Mouse (Mus musculus): ENCODE results near the gene Hand2. TPM values are rescaled to one million over a fixed set of nuclear protein-coding genes. Genes with fewer than 3 reads are reported as not detected.

Gene Hand2
- not detected in 2 replicates for polyA plus RNA-seq (2011; ENCODE audit: insufficient read depth, insufficient read length, low replicate concordance, missing spikeins)

DNA sequence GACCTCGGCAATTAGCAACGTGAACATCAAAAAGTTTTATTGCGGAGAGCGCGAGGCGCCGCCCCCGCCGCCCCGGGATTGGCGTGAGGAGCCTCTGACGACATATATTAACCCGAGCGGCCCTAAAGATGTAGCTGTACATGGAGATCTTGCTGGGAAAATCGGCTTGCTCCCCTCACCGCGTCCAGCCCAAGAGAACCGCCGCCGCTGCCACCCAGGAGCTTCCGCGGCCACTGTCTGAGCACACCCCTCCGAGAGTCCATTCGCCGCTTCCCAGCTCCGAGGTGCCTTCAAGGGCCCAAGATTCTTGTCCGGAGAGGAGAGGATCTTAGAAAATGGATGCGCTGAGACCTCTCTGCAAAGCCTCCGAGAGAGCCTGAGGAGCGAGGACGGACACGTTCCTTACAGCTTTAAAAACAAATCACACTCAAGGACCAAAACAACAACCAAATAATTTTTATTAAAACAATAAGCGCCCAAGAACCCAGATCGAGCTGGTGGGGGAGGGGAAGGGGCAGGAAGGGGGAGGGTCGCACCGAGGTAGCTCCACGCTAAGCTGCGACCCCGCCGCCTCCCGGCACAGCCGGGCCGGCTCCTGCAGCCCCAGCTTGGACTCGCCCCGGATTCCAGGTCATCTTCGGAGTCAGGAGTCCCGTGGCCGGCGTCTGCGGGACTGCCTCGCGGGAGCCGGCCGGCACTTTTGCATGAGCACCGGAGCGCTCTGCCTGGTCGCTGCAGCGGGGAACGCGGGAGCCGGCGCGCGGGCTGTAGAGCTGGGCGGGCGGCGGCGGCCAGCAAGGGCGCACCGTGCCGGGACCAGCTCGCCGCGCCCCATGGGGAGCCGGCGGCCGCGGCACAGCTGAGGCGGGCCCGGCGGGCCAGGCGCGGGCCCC is at the start of gene Hand2:
Gene Hand2, plus strand, starts transcription at position 133 of the 893 bp plus-strand sequence.
- Histone ChIP-seq H3K27ac (ENCODE audit: control insufficient read depth, insufficient read depth, low read depth, low read length, poor library complexity) (no peak within 1 kb of the TSS), H3K4me1 (ENCODE audit: control insufficient read depth, insufficient read depth, low read length) (no peaks in the 10 kb centered on the region), H3K4me3 (replicated peaks; ENCODE audit: control insufficient read depth, low read depth, low read length) (no peak within 1 kb of the TSS)
- TF ChIP-seq POLR2A (IDR thresholded peaks at IDR 0.05; ENCODE audit: borderline replicate concordance, control insufficient read depth, low read depth, low read length) (no peak), CTCF (IDR thresholded peaks at IDR 0.05; ENCODE audit: control insufficient read depth, insufficient read depth, low read length) (no peak)
- 2% methylated on average over 82 of the region's 83 CpGs for WGBS

DNA sequence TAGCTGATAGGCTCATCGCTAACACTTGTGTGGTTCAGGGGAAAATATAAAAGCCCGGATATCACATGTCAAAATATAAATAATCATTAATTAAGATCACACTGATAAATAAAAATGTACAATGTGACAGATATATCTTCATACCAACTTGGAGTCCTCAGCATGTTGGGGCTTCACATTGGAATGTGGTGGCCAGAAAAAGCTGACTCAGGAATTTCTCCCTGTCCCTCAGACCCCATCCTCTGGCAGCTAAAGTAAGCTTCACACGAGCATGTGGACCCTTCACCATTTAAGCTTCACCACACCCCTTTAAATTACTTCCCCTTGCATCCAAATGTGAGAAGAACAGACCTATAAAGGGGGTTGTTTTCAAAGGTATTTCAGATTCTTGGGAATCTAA is 47.7 kb upstream of the Hand2 start:
- TF ChIP-seq CTCF (IDR thresholded peaks at IDR 0.05; ENCODE audit: control insufficient read depth, insufficient read depth, low read length) (no peak), POLR2A (IDR thresholded peaks at IDR 0.05; ENCODE audit: borderline replicate concordance, control insufficient read depth, low read depth, low read length) (no peak)
- no peaks in the 10 kb centered on the region for H3K4me1 ChIP-seq (ENCODE audit: control insufficient read depth, insufficient read depth, low read length)
- H3K4me3 ChIP-seq (replicated peaks; ENCODE audit: control insufficient read depth, low read depth, low read length) = no peak overlapping the region
- H3K27ac ChIP-seq (ENCODE audit: control insufficient read depth, insufficient read depth, low read depth, low read length, poor library complexity) = no peak overlapping the region
- 61% methylated on average over 3 of the region's 3 CpGs for WGBS

DNA sequence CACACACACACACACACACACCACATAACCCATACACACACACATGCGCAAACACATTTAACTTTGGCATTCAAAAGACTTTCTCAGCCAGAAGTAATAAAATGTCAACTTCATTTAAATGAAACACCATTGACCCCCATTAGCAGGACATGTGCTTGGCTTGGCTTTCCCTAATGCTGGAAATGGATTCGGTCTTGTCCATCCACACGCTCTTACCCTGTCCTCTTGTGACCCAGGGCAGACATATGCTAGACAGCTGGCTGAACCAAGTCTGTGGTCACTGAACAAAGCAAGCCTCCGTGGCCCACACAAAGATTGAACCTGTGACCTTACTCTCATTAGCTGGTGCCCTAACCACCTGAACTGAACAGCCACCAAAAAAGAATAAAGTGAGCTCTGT is 27.3 kb upstream of the Hand2 start:
- WGBS = 76% methylated on average over 4 of the region's 4 CpGs
- H3K4me3 ChIP-seq (replicated peaks; ENCODE audit: control insufficient read depth, low read depth, low read length) = no peak overlapping the region
- no peak for TF ChIP-seq CTCF (IDR thresholded peaks at IDR 0.05; ENCODE audit: control insufficient read depth, insufficient read depth, low read length)
- no peak for TF ChIP-seq POLR2A (IDR thresholded peaks at IDR 0.05; ENCODE audit: borderline replicate concordance, control insufficient read depth, low read depth, low read length)
- no peak overlapping the region for H3K27ac ChIP-seq (ENCODE audit: control insufficient read depth, insufficient read depth, low read depth, low read length, poor library complexity)
- no peaks in the 10 kb centered on the region for H3K4me1 ChIP-seq (ENCODE audit: control insufficient read depth, insufficient read depth, low read length)

DNA sequence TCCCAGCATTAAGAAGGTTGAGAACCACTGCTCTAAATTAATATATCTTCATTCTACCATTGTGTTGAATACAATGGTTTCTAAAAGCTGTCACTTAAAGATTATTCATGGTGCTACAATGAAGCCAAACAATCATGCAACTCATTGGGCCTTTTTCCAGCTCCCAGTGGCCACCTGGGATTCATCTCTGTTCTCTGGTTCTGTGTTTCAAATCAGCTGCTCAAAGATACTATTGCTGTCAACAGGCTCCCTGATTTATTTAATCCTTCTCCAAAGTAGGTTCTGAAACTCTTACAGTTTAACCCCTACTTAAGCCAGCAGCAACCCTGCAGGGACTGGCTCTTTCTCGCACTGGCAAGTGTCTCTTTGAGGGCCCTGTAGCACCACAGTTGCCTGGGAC is 17.3 kb upstream of the Hand2 start:
- no peak for TF ChIP-seq CTCF (IDR thresholded peaks at IDR 0.05; ENCODE audit: control insufficient read depth, insufficient read depth, low read length)
- TF ChIP-seq POLR2A (IDR thresholded peaks at IDR 0.05; ENCODE audit: borderline replicate concordance, control insufficient read depth, low read depth, low read length) = no peak
- no peak overlapping the region for H3K4me3 ChIP-seq (replicated peaks; ENCODE audit: control insufficient read depth, low read depth, low read length)
- no peaks in the 10 kb centered on the region for H3K4me1 ChIP-seq (ENCODE audit: control insufficient read depth, insufficient read depth, low read length)
- H3K27ac ChIP-seq (ENCODE audit: control insufficient read depth, insufficient read depth, low read depth, low read length, poor library complexity) = no peak overlapping the region
- WGBS = 81% methylated on average over 1 of the region's 1 CpGs

DNA sequence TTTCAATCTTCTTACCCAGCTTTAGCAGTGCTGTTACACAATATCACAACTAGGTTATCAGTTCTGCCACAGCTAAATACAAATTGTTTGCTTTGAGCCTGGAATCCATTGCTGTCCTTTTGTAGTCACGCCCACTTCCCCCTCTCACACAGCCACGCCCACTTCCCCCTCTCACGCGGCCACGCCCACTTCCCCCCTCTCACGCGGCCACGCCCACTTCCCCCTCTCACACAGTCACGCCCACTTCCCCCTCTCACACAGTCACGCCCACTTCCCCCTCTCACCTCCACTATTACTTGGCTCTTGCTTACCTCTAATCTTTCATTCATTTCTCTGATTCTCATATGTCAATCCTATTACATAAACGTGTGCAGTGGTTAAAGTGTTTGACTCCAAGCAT is 15.8 kb upstream of the Hand2 start:
- no peak for TF ChIP-seq POLR2A (IDR thresholded peaks at IDR 0.05; ENCODE audit: borderline replicate concordance, control insufficient read depth, low read depth, low read length)
- Histone ChIP-seq H3K4me1 (ENCODE audit: control insufficient read depth, insufficient read depth, low read length) (no peaks in the 10 kb centered on the region), H3K27ac (ENCODE audit: control insufficient read depth, insufficient read depth, low read depth, low read length, poor library complexity) (no peak overlapping the region), H3K4me3 (replicated peaks; ENCODE audit: control insufficient read depth, low read depth, low read length) (no peak overlapping the region)
- 16% methylated on average over 11 of the region's 11 CpGs for WGBS

DNA sequence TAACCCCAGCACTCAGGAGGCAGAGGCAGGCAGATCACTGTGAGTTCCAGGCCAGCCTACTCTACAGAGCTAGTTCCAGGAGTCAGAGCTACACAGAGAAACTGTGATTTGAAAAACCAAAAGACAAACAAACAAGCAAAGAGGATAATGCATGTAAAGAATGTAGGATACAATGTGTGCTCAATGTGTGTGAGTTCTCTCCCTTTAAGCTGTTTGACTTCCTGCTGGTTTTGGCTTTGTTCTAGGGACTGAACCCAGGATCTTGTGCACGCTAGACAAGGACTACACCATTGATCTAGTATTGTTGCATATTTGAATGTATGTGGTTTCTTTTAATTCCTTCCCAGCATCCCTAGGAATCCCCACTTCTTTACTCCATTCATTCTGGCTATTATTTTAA is 14.3 kb upstream of the Hand2 start:
- Histone ChIP-seq H3K4me3 (replicated peaks; ENCODE audit: control insufficient read depth, low read depth, low read length) (no peak overlapping the region), H3K4me1 (ENCODE audit: control insufficient read depth, insufficient read depth, low read length) (no peaks in the 10 kb centered on the region), H3K27ac (ENCODE audit: control insufficient read depth, insufficient read depth, low read depth, low read length, poor library complexity) (no peak overlapping the region)
- 70% methylated on average over 1 of the region's 1 CpGs for WGBS
- TF ChIP-seq CTCF (IDR thresholded peaks at IDR 0.05; ENCODE audit: control insufficient read depth, insufficient read depth, low read length) (no peak), POLR2A (IDR thresholded peaks at IDR 0.05; ENCODE audit: borderline replicate concordance, control insufficient read depth, low read depth, low read length) (no peak)

DNA sequence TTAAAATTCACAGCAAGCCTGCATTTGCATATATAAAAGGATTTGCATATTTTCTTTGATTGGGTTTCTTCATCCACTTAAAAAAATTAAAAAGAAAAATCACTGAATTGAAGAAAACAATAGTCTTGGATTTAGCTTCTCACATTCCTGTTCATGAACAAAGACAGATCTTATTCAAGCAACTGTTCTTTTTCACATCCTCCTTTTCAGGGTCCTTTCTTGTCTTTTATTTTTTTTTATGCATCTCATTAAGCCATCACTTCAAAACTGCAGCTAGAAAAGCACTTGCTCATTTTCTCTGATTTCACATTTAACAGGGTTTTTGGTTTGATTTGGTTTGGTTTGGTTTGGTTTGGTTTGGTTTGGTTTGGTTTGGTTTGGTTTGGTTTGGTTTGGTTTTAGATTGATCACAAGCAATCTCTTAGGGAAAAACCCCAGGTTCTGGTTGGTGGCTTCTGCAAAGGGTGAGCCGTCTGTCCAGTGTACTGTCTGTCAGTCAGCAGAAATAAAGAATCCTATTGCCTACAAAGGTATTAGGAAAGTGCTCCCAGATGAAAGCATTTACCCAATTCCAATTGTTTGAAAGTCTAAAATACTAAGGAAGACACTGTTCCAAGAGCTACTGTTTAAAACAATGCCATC is 10.8 kb upstream of the Hand2 start:
- WGBS = 68% methylated on average over 1 of the region's 1 CpGs
- no peaks in the 10 kb centered on the region for H3K4me1 ChIP-seq (ENCODE audit: control insufficient read depth, insufficient read depth, low read length)
- no peak overlapping the region for H3K27ac ChIP-seq (ENCODE audit: control insufficient read depth, insufficient read depth, low read depth, low read length, poor library complexity)
- no peak for TF ChIP-seq POLR2A (IDR thresholded peaks at IDR 0.05; ENCODE audit: borderline replicate concordance, control insufficient read depth, low read depth, low read length)
- TF ChIP-seq CTCF (IDR thresholded peaks at IDR 0.05; ENCODE audit: control insufficient read depth, insufficient read depth, low read length) = no peak
- H3K4me3 ChIP-seq (replicated peaks; ENCODE audit: control insufficient read depth, low read depth, low read length) = no peak overlapping the region

Data from bone marrow, adult 2 months (tissue).